Mouse (Mus musculus) ES-E14 (cell line): Measurements from ENCODE around the gene Tns3. TPM values are rescaled to one million over a fixed set of nuclear protein-coding genes. Genes with fewer than 3 reads are reported as not detected.

Experiments used
- DNase-seq: peaks from one replicate; pipeline ENCODE4 v3.0.0-alpha.2; 2013; ENCODE audit warnings: low read depth, low spot score
- H3K27ac ChIP-seq: 2 replicates; pipeline ENCODE4 v1.5.1; 2012; ENCODE audit warnings: low read depth, mild to moderate bottlenecking, low read length, moderate library complexity, mixed read lengths; ENCODE audit not compliant: poor library complexity, insufficient read depth, severe bottlenecking
- H3K36me3 ChIP-seq: 2 replicates; pipeline ENCODE4 v1.6.1; 2012; ENCODE audit warnings: mild to moderate bottlenecking, low read length, moderate library complexity, mixed read lengths; ENCODE audit not compliant: control insufficient read depth, poor library complexity, insufficient read depth, severe bottlenecking
- H3K4me1 ChIP-seq, 2 experiments: fragments of 150-350 bp in 1 of 2; sonication (generic) in 1 of 2; 2 replicates each; pipeline ENCODE4 v1.6.1; 2012; ENCODE audit warnings: low read length in 2 of 2, mild to moderate bottlenecking in 1 of 2, mixed read lengths in 1 of 2; ENCODE audit not compliant: control insufficient read depth in 2 of 2, insufficient read depth in 2 of 2, poor library complexity in 1 of 2
- H3K4me3 ChIP-seq, 2 experiments: fragments of 150-350 bp in 1 of 2; sonication (generic) in 1 of 2; 2 replicates each; pipeline ENCODE4 v1.5.1; 2012; ENCODE audit warnings: low read length in 2 of 2, low read depth in 1 of 2, mild to moderate bottlenecking in 1 of 2, mixed read lengths in 1 of 2; ENCODE audit not compliant: insufficient read depth in 1 of 2, poor library complexity in 1 of 2, severe bottlenecking in 1 of 2
- H3K9ac ChIP-seq: 2 replicates; pipeline ENCODE4 v1.6.1; 2012; ENCODE audit warnings: low read depth, mild to moderate bottlenecking, low read length, mixed read lengths; ENCODE audit not compliant: poor library complexity, insufficient read depth, severe bottlenecking
- H3K9me3 ChIP-seq: fragments of 150-350 bp; sonication (generic); 2 replicates; pipeline ENCODE4 v1.6.1; 2012; ENCODE audit warnings: low read depth, mild to moderate bottlenecking, low read length; ENCODE audit not compliant: control insufficient read depth, insufficient read depth
- CHD2 ChIP-seq: IDR thresholded peaks from 2 replicates; pipeline ENCODE4 v1.6.1; 2014; ENCODE audit warnings: mild to moderate bottlenecking, low read depth, low read length, inconsistent platforms
- HCFC1 ChIP-seq: IDR thresholded peaks from 2 replicates; pipeline ENCODE4 v1.6.1; 2012; ENCODE audit warnings: low read length, inconsistent platforms, borderline replicate concordance; ENCODE audit not compliant: insufficient read depth
- MAFK ChIP-seq: IDR thresholded peaks from 2 replicates; pipeline ENCODE4 v1.6.1; 2014; ENCODE audit warnings: mild to moderate bottlenecking, low read depth, low read length, inconsistent platforms; ENCODE audit not compliant: insufficient read depth
- ZC3H11A ChIP-seq: IDR thresholded peaks from 2 replicates; pipeline ENCODE4 v1.6.1; 2012; ENCODE audit warnings: low read depth, mild to moderate bottlenecking, inconsistent platforms, low read length, borderline replicate concordance
- ZNF384 ChIP-seq: IDR thresholded peaks from 2 replicates; pipeline ENCODE4 v1.6.1; 2012; ENCODE audit warnings: low read depth, low read length, inconsistent platforms
- in situ Hi-C, 2 experiments: fragments of 600-800 bp; cut with MboI; formaldehyde crosslinking; loops; one replicate each; pipeline ENCODE4 v1.15.1; 2025; ENCODE audit warnings: low sequenced_read_pairs in 2 of 2, inconsistent platforms in 1 of 2; ENCODE audit not compliant: unreplicated experiment in 2 of 2
- total RNA-seq: library from RNA; depleted of rRNA; stranded (reverse); fragments of 300-350 nt; gene quantifications from 2 replicates; pipeline ENCODE4 v1.2.3, GENCODE M21; 2012

The Tns3 gene
- total RNA-seq, 1 experiment, result 111 TPM

DNA sequence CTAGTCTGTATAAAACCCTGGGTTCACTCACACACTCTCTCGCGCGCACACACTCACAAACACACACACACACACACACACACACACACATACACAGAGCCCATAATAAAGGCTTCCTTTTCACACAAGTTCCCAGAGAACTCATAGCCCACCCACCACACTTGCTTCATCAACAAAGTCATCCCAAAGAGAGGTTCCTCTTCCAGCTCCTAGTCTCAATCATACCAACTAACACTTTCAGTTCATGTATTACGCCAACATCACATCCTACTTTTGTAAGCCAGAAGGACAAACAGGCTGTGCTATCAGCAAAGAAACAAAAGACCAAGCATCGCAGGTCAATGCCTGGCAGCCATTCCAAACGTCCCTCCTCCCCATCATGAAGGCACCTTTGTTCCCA is 89.8 kb downstream of the Tns3 start:
- in situ Hi-C loops, result loop anchor here in 1 of 2 experiments (25.0 kb wide), 1 partner anchor 538 kb away; the partner anchor contains the start of gene Upp1
- TF ChIP-seq ZC3H11A (no peak), ZNF384 (no peak), MAFK (no peak), CHD2 (no peak), HCFC1 (no peak)
- peaks cover 15 to 39% of the 10 kb centered on the region in 2 experiments for H3K4me1 ChIP-seq

DNA sequence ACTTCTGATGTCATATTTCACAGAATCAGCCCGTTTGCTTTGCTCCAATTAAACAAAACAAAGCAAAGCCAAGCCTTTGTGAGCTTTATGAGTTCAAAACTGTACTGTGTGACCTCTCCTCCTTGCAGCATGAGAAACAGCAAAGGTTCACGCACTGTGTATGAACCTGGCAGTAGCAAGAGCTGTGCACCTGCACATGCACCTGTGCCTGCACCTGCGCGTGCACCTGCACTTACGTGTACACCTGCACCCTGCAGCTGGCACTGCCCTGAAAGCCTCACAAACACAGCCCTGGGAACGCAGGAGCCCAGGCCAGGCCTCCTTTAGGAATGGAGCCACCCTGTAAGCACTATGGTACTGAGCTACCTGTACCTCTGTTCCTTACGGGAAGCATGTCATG is 91.6 kb downstream of the Tns3 start:
- Histone ChIP-seq H3K27ac (peak overlapping the region; percentile 70), H3K4me3 (peak overlapping the region in 1 of 2 experiments; percentile 52; a peak in 1 of 4 replicates), H3K9ac (peak overlapping the region; percentile 80; the same call in 1 of the 2 replicates), H3K4me1 (peaks cover 21 to 32% of the 10 kb centered on the region in 2 experiments), H3K36me3 (peaks cover 44% of the 10 kb centered on the region), H3K9me3 (no peaks in the 10 kb centered on the region)
- no peak for DNase-seq
- in situ Hi-C loops, result loop anchor here in 1 of 2 experiments (25.0 kb wide), 1 partner anchor 540 kb away; the partner anchor contains the start of gene Upp1
- TF ChIP-seq ZC3H11A, result no peak

More for the DNA sequence above, 89.8 kb downstream of the Tns3 start:
- peak overlapping the region; percentile 99 for H3K27ac ChIP-seq
- peak overlapping the region in 1 of 2 experiments; percentile 52; a peak in 2 of 4 replicates for H3K4me3 ChIP-seq
- H3K9ac ChIP-seq, result peak overlapping the region; percentile 80
- H3K9me3 ChIP-seq, result no peaks in the 10 kb centered on the region
- no peak for DNase-seq
- peaks cover 53% of the 10 kb centered on the region for H3K36me3 ChIP-seq

DNA sequence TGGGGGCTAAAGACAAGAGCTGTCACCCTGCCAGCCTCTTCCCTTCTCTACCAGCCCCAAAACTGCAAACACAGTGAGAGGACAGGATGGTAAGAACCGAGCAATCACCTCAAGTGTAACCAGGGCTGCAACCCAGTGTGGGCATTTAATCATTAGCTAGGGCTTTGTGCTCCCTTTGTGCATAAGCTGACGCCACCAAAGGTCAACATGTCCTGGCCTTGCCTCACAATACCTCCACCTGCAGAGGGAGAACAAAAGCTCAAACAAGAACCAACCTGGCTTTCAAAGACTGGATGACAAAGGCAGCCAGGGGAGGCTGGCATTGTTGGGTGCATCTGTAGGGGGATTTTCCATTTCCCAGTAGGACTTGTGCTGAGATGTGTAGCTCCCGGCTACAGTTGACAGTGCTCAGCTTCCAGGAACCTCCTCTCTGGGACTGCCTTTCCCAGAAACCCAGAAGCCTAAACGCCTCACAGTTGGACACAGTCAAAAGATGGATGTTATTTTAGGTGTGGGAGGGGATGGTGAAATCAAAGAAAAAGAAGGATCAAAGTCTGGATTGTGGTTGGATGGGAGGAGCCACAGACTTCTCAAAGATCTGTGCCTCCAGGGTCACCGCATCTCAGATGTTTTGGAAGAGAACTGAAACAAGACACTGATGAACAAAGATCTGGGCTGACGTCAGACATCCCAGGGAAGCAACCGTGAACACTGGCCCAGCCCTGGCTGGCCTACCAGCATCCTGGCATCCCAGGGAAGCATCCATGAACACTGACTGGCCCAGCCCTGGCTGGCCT is 94.9 kb downstream of the Tns3 start:
- Histone ChIP-seq H3K9me3 (no peaks in the 10 kb centered on the region), H3K9ac (peak overlapping the region; percentile 52), H3K4me3 (peak overlapping the region in 1 of 2 experiments; percentile 6; a peak in 1 of 4 replicates), H3K36me3 (peaks cover 40% of the 10 kb centered on the region), H3K27ac (peak overlapping the region; percentile 93), H3K4me1 (peaks cover 14 to 31% of the 10 kb centered on the region in 2 experiments)
- peak; percentile 94 for DNase-seq
- TF ChIP-seq MAFK (no peak), HCFC1 (0 out of 2 replicates have a peak, but pooled peaks have one; percentile 22), ZNF384 (no peak), CHD2 (peak; percentile 57; the same call in 1 of the 2 replicates), ZC3H11A (no peak)
- in situ Hi-C loops, result loop anchor here in 1 of 2 experiments (25.0 kb wide), 1 partner anchor 543 kb away; the partner anchor contains the start of gene Upp1

DNA sequence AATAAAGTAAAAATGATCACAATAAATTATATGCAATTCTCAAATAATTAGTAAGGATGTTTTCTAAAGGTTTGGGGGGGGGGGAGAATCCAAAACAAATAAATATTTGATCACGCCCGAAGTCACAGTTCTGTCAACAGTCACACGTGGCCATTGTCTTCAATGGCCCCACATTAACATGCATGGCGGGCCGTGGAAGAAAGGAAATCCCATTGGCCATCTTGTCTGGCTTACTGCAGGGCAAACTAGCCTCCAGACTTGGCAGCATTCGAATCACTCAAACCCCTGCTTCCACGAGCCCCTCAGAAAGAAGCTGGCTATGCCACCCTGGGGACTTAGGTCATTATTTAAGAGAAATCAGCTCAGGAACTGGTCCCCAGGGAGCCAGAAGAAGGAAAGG is 95.5 kb downstream of the Tns3 start:
- H3K9me3 ChIP-seq, result no peaks in the 10 kb centered on the region
- peak overlapping the region; percentile 93 for H3K27ac ChIP-seq
- H3K9ac ChIP-seq, result 0 out of 2 replicates have a peak overlapping the region, but pooled peaks have one; percentile 25
- H3K36me3 ChIP-seq, result peaks cover 34% of the 10 kb centered on the region
- in situ Hi-C loops, result loop anchor here in 1 of 2 experiments (25.0 kb wide), 1 partner anchor 543 kb away; the partner anchor contains the start of gene Upp1
- no peak for TF ChIP-seq HCFC1
- TF ChIP-seq ZC3H11A, result no peak
- TF ChIP-seq CHD2, result no peak
- TF ChIP-seq MAFK, result no peak
- TF ChIP-seq ZNF384, result no peak
- H3K4me3 ChIP-seq, result no peak overlapping the region
- H3K4me1 ChIP-seq, result peaks cover 14 to 36% of the 10 kb centered on the region in 2 experiments
- no peak for DNase-seq
